Mouse (Mus musculus) CH12.LX (cell line): ENCODE measurements around the gene Itsn1. TPM values are rescaled to one million over a fixed set of nuclear protein-coding genes. Genes with fewer than 3 reads are reported as not detected.

ENCODE experiments used
- DNase-seq: peaks from one replicate; pipeline ENCODE4 v3.0.0-alpha.2; 2013; ENCODE audit errors: extremely low read depth
- H3K27ac ChIP-seq: 2 replicates; pipeline ENCODE4 v1.5.1; 2012; ENCODE audit warnings: low read depth, mild to moderate bottlenecking, control low read depth, moderate library complexity; ENCODE audit not compliant: insufficient read depth
- H3K27me3 ChIP-seq: replicated peaks from 2 replicates; pipeline ENCODE3; 2012; ENCODE audit warnings: inconsistent platforms
- H3K36me3 ChIP-seq, 2 experiments: replicated peaks in 1 of 2; 2 replicates each; pipeline versions ENCODE3 to v1.6.1; 2012; ENCODE audit warnings: inconsistent platforms in 1 of 2, low read length in 1 of 2, mild to moderate bottlenecking in 1 of 2, mixed read lengths in 1 of 2, moderate library complexity in 1 of 2; ENCODE audit not compliant: control insufficient read depth in 1 of 2, insufficient read depth in 1 of 2
- H3K4me1 ChIP-seq, 2 experiments: 2 replicates each; pipeline ENCODE4 v1.6.1; 2012; ENCODE audit warnings: inconsistent platforms in 1 of 2, moderate library complexity in 1 of 2; ENCODE audit not compliant: insufficient read depth in 2 of 2, control insufficient read depth in 1 of 2
- H3K4me2 ChIP-seq: 2 replicates; pipeline ENCODE4 v1.6.1; 2012; ENCODE audit warnings: low read depth, mild to moderate bottlenecking, control low read depth; ENCODE audit not compliant: poor library complexity, insufficient read depth, severe bottlenecking
- H3K4me3 ChIP-seq, 3 experiments: fragments of 150-350 bp in 1 of 3; sonication (generic) in 1 of 3; replicated peaks in 1 of 3; 2 replicates each; pipeline versions ENCODE3 to v1.5.1; 2011 to 2012; ENCODE audit warnings: low read depth in 2 of 3, low read length in 2 of 3, mild to moderate bottlenecking in 2 of 3, moderate library complexity in 2 of 3, control low read depth in 1 of 3, improper control_type of control experiment in 1 of 3, inconsistent platforms in 1 of 3, mixed read lengths in 1 of 3; ENCODE audit not compliant: poor library complexity in 1 of 3
- H3K79me2 ChIP-seq: replicated peaks from 2 replicates; pipeline ENCODE4 v1.6.1; 2012; ENCODE audit warnings: mild to moderate bottlenecking, moderate library complexity; ENCODE audit not compliant: control insufficient read depth, poor library complexity, insufficient read depth, severe bottlenecking; ENCODE audit errors: extremely low read depth
- H3K9ac ChIP-seq: 2 replicates; pipeline ENCODE4 v1.6.1; 2012; ENCODE audit warnings: low read depth, mild to moderate bottlenecking, control low read depth, moderate library complexity; ENCODE audit not compliant: insufficient read depth
- H3K9me3 ChIP-seq: replicated peaks from 2 replicates; pipeline ENCODE3; 2012; ENCODE audit warnings: low read length, inconsistent platforms, mixed read lengths
- CHD2 ChIP-seq: IDR thresholded peaks from 2 replicates; pipeline ENCODE4 v1.6.1; 2011; ENCODE audit warnings: low read length, improper control_type of control experiment
- CTCF ChIP-seq, 2 experiments: IDR thresholded peaks in 1 of 2; conservative IDR thresholded peaks in 1 of 2; 2 replicates each; pipeline ENCODE4 v1.5.1; 2011 to 2012; ENCODE audit warnings: low read depth in 2 of 2, low read length in 2 of 2, improper control_type of control experiment in 1 of 2, inconsistent platforms in 1 of 2, mild to moderate bottlenecking in 1 of 2, moderate library complexity in 1 of 2
- ELF1 ChIP-seq: IDR thresholded peaks from 2 replicates; pipeline ENCODE4 v1.6.1; 2014; ENCODE audit warnings: low read depth, mild to moderate bottlenecking, inconsistent platforms, low read length, improper control_type of control experiment
- GABPA ChIP-seq: IDR thresholded peaks from 2 replicates; pipeline ENCODE4 v1.6.1; 2012; ENCODE audit warnings: low read depth, low read length, improper control_type of control experiment, inconsistent platforms; ENCODE audit not compliant: insufficient replicate concordance
- MAX ChIP-seq: IDR thresholded peaks from 2 replicates; pipeline ENCODE4 v1.6.1; 2011; ENCODE audit warnings: low read length, improper control_type of control experiment
- MEF2A ChIP-seq: IDR thresholded peaks from 2 replicates; pipeline ENCODE4 v1.6.1; 2014; ENCODE audit warnings: low read depth, mild to moderate bottlenecking, inconsistent platforms, low read length, improper control_type of control experiment, borderline replicate concordance
- NRF1 ChIP-seq: IDR thresholded peaks from 2 replicates; pipeline ENCODE4 v1.6.1; 2014; ENCODE audit warnings: low read depth, mild to moderate bottlenecking, inconsistent platforms, low read length, improper control_type of control experiment, moderate library complexity
- SIN3A ChIP-seq: IDR thresholded peaks from 2 replicates; pipeline ENCODE4 v1.6.1; 2012; ENCODE audit warnings: low read length, improper control_type of control experiment, inconsistent platforms
- TBP ChIP-seq: conservative IDR thresholded peaks from 2 replicates; pipeline ENCODE4 v1.6.1; 2011; ENCODE audit warnings: low read depth, low read length, improper control_type of control experiment
- USF1 ChIP-seq: IDR thresholded peaks from 2 replicates; pipeline ENCODE4 v1.6.1; 2014; ENCODE audit warnings: low read depth, mild to moderate bottlenecking, inconsistent platforms, low read length, improper control_type of control experiment
- dilution Hi-C: fragments of 300-500 bp; cut with MboI; formaldehyde crosslinking; loops from 2 replicates; pipeline ENCODE4 v1.14.3; 2020; ENCODE audit warnings: low sequenced_read_pairs; ENCODE audit not compliant: extremely low pct_unique_long_range_greater_than_20kb, extremely low pct_ligation_motif_present
- in situ Hi-C: fragments of 300-500 bp; cut with MboI; formaldehyde crosslinking; loops from 3 replicates; pipeline ENCODE4 v1.14.3; 2019; ENCODE audit warnings: low sequenced_read_pairs, low pct_ligation_motif_present, low pct_unique_long_range_greater_than_20kb, mixed read lengths
- polyA plus RNA-seq: library from polyadenylated mRNA; unstranded; fragments of >175 nt; gene quantifications from 2 replicates; pipeline ENCODE4 v1.2.1, GENCODE M21; 2012; ENCODE audit warnings: low read depth; ENCODE audit not compliant: insufficient read length
- total RNA-seq, 2 experiments: library from RNA; depleted of rRNA; stranded (reverse); fragments of 300-350 nt in 1 of 2; fragments of >200 nt in 1 of 2; gene quantifications; 2 replicates each; pipeline ENCODE4 v1.2.3; 2012 to 2014

Itsn1 gene
- total and polyA plus RNA-seq, 3 experiments = 32.5 to 54.5 (median 46.3) TPM

- no peak overlapping the region for H3K4me3 ChIP-seq
- H3K27ac ChIP-seq = no peak overlapping the region
- peaks cover 27 to 53% of the 10 kb centered on the region in 2 experiments for H3K36me3 ChIP-seq
- peaks cover 15 to 59% of the 10 kb centered on the region in 2 experiments for H3K4me1 ChIP-seq
- no peaks in the 10 kb centered on the region for H3K79me2 ChIP-seq
- no peak for TF ChIP-seq MEF2A
- H3K9ac ChIP-seq = no peak overlapping the region
- H3K27me3 ChIP-seq = no peaks in the 10 kb centered on the region
- in situ Hi-C loops = no loop called here
- DNase-seq = no peak
- no peak overlapping the region for H3K4me2 ChIP-seq
- dilution Hi-C loops = no loop called here
- no peaks in the 10 kb centered on the region for H3K9me3 ChIP-seq
Measured at GRCm38 (mm10) chr16:91862836-91863235, 133.8 kb downstream of the Itsn1 start.

DNA sequence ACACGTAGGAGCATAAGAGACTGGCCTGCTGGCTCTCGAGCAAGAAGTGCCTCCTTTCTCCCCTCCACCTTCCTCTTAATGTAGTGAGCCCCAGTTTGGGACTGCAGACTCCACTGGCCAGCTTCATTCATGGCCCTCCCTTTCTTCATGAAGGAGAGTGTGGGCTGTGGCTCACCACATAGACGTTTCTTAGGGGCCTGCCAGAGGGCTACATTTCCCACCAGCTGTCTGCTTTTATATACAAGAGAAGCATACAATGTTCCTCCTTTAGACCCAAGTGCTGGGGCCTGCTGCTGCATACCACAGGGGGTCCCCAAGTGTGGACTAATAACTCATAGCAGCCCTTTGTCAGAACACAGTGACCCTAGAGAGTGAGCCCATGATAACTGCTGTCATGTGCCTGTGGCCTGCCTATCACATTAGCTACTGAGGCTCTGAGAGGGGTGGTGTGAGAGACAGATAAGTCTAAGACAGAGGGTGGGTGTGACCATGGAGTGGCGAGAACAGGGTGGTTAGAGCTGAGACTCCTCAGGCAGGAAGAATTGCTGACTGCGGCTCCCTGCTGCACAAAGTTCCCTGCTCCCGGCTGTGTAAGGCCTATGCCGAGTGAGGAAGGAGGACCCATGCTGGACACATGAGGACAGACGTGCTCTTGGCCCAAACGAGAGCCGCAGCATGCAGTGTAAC is 135.7 kb downstream of the Itsn1 start:
- no peaks in the 10 kb centered on the region for H3K9me3 ChIP-seq
- in situ Hi-C loops (no loop called here), dilution Hi-C loops (no loop called here)
- peaks cover 26 to 73% of the 10 kb centered on the region in 2 experiments for H3K4me1 ChIP-seq
- DNase-seq = no peak
- no peak overlapping the region for H3K4me3 ChIP-seq
- H3K27ac ChIP-seq = no peak overlapping the region
- peaks cover 22 to 44% of the 10 kb centered on the region in 2 experiments for H3K36me3 ChIP-seq
- H3K27me3 ChIP-seq = no peaks in the 10 kb centered on the region
- no peak overlapping the region for H3K4me2 ChIP-seq
- H3K9ac ChIP-seq = no peak overlapping the region
- H3K79me2 ChIP-seq = no peaks in the 10 kb centered on the region
- TF ChIP-seq ELF1 (no peak), NRF1 (no peak), CTCF (conservative IDR thresholded peaks at IDR 0.05 in 1 of 2, IDR thresholded peaks at IDR 0.05 in 1 of 2; ENCODE audit: low read depth in 2 of 2, low read length in 2 of 2) (no peak), GABPA (no peak)

DNA sequence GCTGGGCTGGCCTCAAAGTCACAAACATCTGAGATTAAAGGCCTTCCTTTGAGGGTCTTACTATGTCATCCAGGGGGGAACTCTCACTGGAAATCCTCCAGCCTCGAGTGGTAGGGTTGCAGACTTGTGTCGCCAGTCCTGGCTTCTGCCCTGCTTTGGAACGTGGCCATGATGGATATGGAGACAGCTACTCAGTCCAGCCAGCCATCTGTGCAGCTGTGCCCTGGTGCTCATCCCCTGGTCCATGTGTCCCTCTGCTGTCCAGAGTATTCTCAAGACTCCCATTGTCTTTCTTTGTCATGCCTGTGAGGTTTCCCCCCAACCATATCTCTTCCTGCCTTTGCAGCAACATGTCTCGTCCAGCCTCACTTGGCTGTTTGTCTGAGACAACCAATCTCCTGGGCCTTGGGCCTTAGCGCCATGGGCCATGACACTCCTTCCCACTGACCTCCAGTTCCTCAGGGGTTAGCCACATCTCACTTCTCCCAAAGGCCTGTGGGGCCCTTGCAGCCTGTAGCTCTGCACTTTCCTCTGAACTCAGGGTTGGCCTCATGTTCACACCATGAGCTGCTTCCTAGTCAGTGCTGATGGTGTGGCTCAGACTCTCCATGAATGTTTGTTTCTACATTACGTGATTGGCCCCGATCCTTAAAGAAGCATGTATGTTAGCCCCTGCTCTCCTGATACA is 136.6 kb downstream of the Itsn1 start:
- Histone ChIP-seq H3K4me3 (no peak overlapping the region), H3K9ac (no peak overlapping the region), H3K27me3 (no peaks in the 10 kb centered on the region), H3K4me2 (no peak overlapping the region), H3K36me3 (peaks cover 22 to 40% of the 10 kb centered on the region in 2 experiments), H3K27ac (no peak overlapping the region), H3K79me2 (no peaks in the 10 kb centered on the region), H3K4me1 (peaks cover 29 to 74% of the 10 kb centered on the region in 2 experiments), H3K9me3 (no peaks in the 10 kb centered on the region)
- dilution Hi-C loops (no loop called here), in situ Hi-C loops (no loop called here)
- TF ChIP-seq USF1 (no peak), SIN3A (no peak), TBP (no peak), CTCF (conservative IDR thresholded peaks at IDR 0.05 in 1 of 2, IDR thresholded peaks at IDR 0.05 in 1 of 2; ENCODE audit: low read depth in 2 of 2, low read length in 2 of 2) (no peak), MAX (no peak), CHD2 (no peak)
- no peak for DNase-seq
